Mouse (Mus musculus) liver, embryonic 14.5 days (tissue): ENCODE measurements around the gene Spata32.

Experiments
- CTCF ChIP-seq: IDR thresholded peaks from 2 replicates; pipeline ENCODE4 v1.5.1; 2016; ENCODE audit warnings: antibody characterized with exemption, low read depth, control low read depth
- EP300 ChIP-seq: IDR thresholded peaks from 2 replicates; pipeline ENCODE4 v1.6.1; 2016; ENCODE audit warnings: antibody characterized with exemption, low read depth

DNA sequence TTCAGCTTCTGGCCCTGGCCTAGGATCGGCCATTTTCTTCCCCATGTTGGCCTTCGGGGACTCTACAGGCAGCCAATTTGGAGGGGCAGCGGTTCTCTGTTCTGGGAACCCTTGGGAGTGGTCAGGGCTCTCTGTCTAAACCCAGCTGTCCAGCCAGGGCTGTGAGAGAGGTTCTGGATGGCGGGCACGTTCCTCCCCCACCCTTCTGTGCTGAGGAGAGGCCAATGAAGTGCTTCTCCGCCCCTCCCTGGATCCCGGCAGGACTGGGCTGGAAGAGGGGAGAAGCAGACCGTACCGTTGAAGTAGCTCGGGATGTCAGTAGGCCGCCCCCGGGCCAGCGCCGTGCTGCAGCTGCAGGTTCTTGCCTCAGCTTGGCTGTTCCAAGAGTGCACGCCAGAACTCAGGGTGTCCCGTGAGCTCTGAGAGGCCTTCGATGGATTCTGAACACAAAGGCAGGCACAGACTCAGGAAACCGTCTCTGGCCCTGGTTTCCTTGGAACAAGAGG, 5.8 kb upstream of the Spata32 start:
- TF ChIP-seq EP300 (no peak), CTCF (no peak)
